Mouse (Mus musculus): ENCODE results near the gene Fgf9. TPM values are rescaled to one million over a fixed set of nuclear protein-coding genes. Genes with fewer than 3 reads are reported as not detected.

Gene Fgf9
- total RNA-seq, 2 experiments from 2014 or later, result 16.4 to 16.7 TPM

DNA sequence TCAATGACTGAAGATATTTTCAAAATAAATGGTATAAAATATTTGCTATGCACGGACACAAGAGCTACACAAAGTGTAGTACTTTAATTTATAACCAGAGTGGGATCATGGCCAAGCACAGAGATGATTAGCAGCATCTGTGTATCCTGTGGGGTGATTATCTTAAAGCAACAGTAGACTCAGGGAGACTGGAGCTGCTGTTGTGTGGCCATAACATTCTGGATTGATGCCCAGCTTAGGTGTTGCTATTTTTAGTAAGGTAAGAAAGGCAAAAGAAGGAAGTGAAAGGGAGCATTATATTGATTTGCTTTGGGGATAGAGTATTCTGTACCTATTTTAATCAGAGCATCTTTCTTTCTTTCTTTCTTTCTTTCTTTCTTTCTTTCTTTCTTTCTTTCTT lies 11.6 kb downstream of the Fgf9 start:
- DNase-seq (ENCODE audit: extremely low spot score in 1 of 2, low spot score in 2 of 2), result no peak
- intact Hi-C loops (cut with DNase I), result no loop called here

DNA sequence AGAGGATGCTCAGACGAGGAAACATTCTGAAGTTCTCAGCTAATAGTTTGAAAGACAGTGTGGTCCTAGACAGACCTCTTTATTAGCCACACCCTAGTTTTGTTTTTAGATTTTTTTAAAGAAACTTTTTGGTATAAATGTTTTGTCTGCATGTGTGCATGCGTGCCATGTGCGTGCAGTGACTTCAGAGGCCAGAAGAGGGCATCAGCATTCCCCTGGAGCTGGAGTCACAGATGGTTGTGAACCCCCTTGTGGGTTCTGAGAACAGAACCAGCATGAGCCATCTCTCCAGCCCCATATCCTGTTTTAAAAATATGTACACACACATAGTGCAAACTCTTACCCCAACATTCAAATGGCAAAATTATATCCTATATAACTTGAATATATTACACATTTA lies 13.9 kb downstream of the Fgf9 start:
- intact Hi-C loops (cut with DNase I), result no loop called here
- DNase-seq (ENCODE audit: extremely low spot score in 1 of 2, low spot score in 2 of 2), result no peak

DNA sequence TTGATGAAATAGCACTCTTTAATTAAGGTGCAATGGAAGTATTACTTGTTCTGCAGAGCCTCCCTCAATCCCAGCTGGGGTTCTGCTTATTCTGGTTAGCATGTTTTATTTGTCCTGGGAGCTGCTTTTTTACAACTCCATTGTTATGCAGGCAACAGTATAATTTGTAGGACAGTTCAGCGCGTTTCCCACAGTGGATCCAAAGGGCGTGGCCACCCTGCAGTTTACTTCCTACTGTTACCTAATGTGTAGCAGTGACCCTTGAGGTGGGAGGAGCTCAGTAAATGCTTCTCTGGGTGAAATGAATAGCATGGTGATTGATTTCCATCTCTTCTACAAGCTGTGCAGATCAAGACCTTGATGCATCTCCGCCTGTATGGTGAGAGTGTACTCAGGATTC lies 17.0 kb downstream of the Fgf9 start:
- no peak for DNase-seq (ENCODE audit: extremely low spot score in 1 of 2, low spot score in 2 of 2)
- intact Hi-C loops (cut with DNase I), result no loop called here

GRCm38 (mm10) chr14:58089486-58089885 lies 19.1 kb downstream of the Fgf9 start:
- intact Hi-C loops (cut with DNase I), result no loop called here
- DNase-seq (ENCODE audit: extremely low spot score in 1 of 2, low spot score in 2 of 2), result no peak

GRCm38 (mm10) chr14:58091321-58091720 lies 21.0 kb downstream of the Fgf9 start:
- no peak for DNase-seq (ENCODE audit: extremely low spot score in 1 of 2, low spot score in 2 of 2)
- intact Hi-C loops (cut with DNase I), result no loop called here

DNA sequence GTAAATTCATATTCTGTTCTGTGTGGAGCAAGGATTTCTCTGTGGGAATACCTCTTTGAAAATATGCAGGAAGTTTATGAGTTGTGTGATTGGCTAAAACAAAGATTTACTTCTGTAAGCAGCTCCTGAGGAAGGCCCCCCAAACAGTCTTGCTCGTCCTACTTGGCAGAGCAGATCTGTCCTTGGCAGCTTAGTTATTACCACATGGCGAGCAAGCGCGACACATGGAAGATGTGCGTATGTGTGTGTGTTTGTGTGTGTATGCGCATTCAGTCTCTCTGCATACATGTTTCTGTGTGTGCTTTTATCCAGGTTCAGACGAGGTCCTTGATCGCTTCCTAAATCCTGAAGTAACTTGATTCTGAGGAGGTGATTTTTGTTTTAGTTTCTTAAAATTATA lies 29.3 kb downstream of the Fgf9 start:
- intact Hi-C loops (cut with DNase I), result no loop called here
- no peak for DNase-seq (ENCODE audit: extremely low spot score in 1 of 2, low spot score in 2 of 2)

- intact Hi-C loops (cut with DNase I), result no loop called here
- no peak for DNase-seq (ENCODE audit: extremely low spot score in 1 of 2, low spot score in 2 of 2)
Measured at GRCm38 (mm10) chr14:58101298-58101697, 31.0 kb downstream of the Fgf9 start.

DNA sequence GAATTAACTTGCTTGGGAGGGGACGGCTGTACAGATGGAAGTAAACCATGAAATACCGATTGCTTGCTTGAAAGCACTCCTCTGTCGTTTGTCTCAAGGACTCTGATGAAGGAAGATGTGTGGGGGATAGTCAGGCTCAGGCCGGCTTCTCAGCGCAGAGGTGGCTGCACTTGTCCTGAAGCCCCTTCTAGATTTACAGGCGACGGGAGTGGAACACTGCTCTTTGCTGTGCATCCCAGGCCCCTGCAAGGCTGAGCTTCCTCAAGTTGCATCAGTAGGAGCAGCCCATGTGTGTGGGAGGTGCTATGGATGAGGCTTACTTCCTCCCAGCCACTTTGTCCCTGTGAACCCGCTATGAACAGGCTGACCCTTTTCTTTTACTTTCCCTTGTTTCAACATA lies 33.9 kb downstream of the Fgf9 start:
- intact Hi-C loops (cut with DNase I), result no loop called here
- no peak for DNase-seq (ENCODE audit: extremely low spot score in 1 of 2, low spot score in 2 of 2)

GRCm38 (mm10) chr14:58105596-58105995 lies 35.2 kb downstream of the Fgf9 start:
- intact Hi-C loops (cut with DNase I), result no loop called here
- DNase-seq (ENCODE audit: extremely low spot score in 1 of 2, low spot score in 2 of 2), result no peak

GRCm38 (mm10) chr14:58109601-58110000 lies 39.3 kb downstream of the Fgf9 start:
- intact Hi-C loops (cut with DNase I), result no loop called here
- no peak for DNase-seq (ENCODE audit: extremely low spot score in 1 of 2, low spot score in 2 of 2)

- intact Hi-C loops (cut with DNase I), result no loop called here
- no peak for DNase-seq (ENCODE audit: extremely low spot score in 1 of 2, low spot score in 2 of 2)
Measured at GRCm38 (mm10) chr14:58111562-58111961, 41.2 kb downstream of the Fgf9 start.

- no peak for DNase-seq (ENCODE audit: extremely low spot score in 1 of 2, low spot score in 2 of 2)
- intact Hi-C loops (cut with DNase I), result no loop called here
Measured at GRCm38 (mm10) chr14:58112341-58112740, 42.0 kb downstream of the Fgf9 start.

DNA sequence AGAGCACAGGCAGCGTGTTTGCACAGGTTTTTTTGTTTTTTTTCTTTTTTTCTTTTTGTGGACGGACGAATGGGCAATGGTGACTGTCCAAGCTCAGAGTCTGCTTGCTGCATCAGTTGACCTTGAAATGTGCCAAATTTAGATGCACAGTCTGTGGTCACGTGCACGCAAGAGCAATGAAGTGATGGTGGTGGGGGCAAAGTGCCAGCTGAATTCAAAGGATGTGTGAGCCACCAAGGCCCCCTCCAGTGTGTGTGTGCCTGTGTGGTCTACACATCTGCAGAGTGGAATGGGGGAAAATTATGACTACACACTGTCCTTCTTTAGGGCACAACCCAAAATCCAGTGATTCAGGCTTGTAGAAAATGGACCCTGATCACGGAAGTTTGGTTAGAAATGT lies 42.8 kb downstream of the Fgf9 start:
- intact Hi-C loops (cut with DNase I), result no loop called here
- peak in 1 of 2 experiments; percentile 31 for DNase-seq (ENCODE audit: extremely low spot score in 1 of 2, low spot score in 2 of 2)

DNA sequence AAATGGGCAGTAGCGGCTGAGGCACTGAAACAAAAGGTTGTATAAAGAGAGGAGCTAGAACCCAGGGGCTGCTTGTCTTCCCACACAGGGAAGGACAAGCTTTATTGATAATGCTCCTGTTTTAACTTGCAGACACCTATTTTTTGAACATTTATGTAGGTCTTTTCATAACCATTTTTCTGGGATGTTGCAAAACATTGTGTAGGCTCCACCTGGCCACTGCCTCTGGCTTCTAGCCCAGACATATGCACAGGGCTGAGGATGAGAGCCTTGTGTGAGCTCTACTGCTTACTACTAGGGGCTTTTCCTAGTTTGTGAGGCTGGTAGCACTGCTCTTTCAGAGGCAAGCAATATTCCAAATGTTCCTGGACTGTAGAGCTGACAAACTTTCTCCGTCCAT lies 43.8 kb downstream of the Fgf9 start:
- DNase-seq (ENCODE audit: extremely low spot score in 1 of 2, low spot score in 2 of 2), result no peak
- intact Hi-C loops (cut with DNase I), result no loop called here

DNA sequence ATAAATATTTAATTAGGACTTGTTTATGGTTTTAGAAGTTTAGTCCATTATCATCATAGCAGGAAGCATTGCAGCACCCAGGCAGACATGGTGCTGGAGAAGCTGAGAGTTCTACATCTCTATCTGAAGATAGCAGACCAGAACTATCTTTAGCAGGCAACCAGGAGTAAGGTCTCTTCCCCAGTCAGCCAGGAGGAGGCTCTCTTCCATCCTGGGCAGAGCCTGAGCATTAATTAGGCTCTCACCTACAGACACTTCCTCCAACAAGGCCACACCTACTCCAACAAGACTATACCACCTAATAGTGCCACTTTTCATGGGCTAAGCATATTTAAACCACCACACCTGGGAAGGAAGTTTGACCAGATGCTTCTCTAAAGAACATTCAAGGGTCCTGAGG lies 54.3 kb downstream of the Fgf9 start:
- intact Hi-C loops (cut with DNase I), result no loop called here
- no peak for DNase-seq (ENCODE audit: extremely low spot score in 1 of 2, low spot score in 2 of 2)

GRCm38 (mm10) chr14:58126508-58126907 lies 56.2 kb downstream of the Fgf9 start:
- intact Hi-C loops (cut with DNase I), result no loop called here
- DNase-seq (ENCODE audit: extremely low spot score in 1 of 2, low spot score in 2 of 2), result no peak

DNA sequence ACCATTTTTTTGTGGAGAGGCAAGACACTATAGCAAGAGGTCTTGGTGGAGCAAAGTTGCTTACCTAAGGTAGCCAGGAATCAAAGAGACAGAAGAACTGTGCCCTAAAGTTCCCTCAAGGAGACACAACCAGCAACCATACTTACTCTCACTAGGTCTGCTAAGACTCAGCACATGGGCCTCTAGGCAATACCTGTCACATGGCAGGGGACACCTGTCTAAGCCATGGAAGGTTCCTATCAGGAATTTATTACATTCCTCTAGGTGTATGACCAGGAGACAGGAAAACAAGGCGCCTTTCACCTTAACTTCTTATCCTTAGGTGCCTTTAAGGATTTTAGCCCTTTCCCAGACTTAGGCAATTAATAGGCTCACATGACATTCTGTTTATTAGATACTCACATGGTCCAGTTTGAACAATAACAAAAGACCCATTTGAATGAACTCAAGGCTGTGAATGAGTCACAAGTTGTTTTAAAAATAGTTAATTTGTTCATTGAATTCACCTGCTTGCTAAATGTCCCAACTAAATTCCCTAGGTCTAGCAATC lies 69.2 kb downstream of the Fgf9 start:
- intact Hi-C loops (cut with DNase I), result no loop called here
- DNase-seq (ENCODE audit: extremely low spot score in 1 of 2, low spot score in 2 of 2), result no peak

DNA sequence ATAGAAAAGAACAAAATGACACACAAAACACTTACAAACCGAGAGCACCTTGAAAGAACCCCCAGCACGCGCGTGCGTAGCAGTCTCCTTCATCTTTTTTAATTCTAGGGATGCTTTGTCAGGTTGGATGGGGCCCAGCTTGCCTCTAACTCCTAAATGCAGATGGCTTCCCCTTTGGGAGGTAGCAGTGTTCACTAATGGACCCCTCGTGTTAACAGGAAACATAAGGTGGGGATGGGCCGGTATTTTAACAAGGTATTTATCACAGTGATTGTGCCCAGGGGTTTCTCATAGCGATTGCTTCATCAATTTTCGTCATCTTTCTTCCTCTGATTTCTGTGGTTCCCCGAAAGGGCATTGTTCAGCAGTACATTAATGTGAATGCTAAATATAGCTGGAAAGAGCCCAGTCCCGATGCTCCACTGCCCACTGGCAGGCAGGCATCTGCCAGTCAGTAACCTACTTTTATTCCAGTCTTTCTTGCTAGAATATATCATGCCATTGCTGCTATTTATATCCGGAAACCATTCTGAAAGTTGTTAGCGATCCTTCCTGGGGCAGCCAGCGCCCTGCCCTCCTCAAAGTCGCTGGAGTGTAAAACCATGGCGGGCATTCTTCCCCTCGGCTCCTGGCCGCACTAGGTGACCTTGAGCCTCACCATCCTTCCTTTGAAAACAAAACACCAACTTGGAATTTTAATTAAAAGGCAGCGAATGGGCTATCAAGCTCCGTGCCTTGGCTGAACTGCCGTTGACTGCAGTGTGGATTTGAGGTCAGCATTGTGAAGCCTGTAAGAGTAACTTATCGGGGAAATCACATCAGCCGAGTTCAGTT lies 79.5 kb downstream of the Fgf9 start:
- DNase-seq (ENCODE audit: extremely low spot score in 1 of 2, low spot score in 2 of 2), result no peak
- intact Hi-C loops (cut with DNase I), result no loop called here

GRCm38 (mm10) chr14:58150471-58150855 lies 80.1 kb downstream of the Fgf9 start:
- intact Hi-C loops (cut with DNase I), result no loop called here
- no peak for DNase-seq (ENCODE audit: extremely low spot score in 1 of 2, low spot score in 2 of 2)

DNA sequence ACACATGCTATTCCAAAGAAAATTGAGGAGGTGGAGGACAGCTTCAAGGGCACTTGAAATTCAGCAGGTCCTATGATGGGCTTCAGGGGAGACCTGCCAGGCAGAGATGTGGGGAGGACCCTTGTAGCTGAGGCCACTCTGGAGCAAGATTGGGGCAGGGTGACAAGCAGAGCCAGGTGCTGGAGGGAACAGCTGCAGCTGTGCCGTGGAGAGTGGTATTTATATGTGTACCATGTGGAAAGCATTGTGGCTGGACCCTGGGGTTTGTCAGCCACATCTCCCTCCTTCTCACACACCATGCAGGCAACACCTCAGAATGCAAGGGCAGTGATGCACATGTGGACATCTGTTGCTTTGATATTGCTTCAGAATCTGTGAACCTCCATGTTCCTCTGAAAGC lies 81.8 kb downstream of the Fgf9 start:
- intact Hi-C loops (cut with DNase I), result no loop called here
- DNase-seq (ENCODE audit: extremely low spot score in 1 of 2, low spot score in 2 of 2), result no peak

All from left cerebral cortex, postnatal 10 days (tissue).